14 mouse cellular contexts compared by ENCODE assay signal in the genomic region with DNA sequence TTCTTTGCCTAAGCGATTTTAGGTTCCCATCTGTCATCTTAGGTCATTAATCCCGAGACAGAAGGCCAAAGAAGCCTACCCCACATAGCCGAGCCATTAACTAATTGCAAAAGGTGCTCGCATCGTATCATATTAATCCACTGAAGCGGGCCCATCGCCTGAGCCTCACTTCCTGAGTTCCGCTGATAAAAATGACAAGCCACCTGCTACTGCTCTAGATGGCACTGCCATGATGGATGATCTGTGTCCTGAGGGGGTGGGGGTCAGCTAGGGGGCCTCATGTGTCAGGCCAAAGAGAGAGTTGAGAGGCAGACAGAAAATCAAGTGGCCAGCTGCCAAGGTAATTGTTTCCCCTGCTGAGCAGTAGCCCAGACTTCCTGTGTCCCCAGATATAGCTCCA.
"Had no signal": no experiment of that assay in that cellular context is flagged by ENCODE, and none has a peak within 500 bp of the region (broad histone marks: within the 10 kb centered on the region; RNA-seq: fewer than 3 reads in every experiment).

No protein-coding gene starts in this region.

- H3K4me2 ChIP-seq: liver, embryonic 13.5 days; midbrain, embryonic 11.5 days had no signal

- H3K4me3 ChIP-seq: left cerebral cortex, adult 2 months; liver, embryonic 13.5 days had no signal

- H3K9me3 ChIP-seq: liver, embryonic 13.5 days had no signal

- H3K27ac ChIP-seq: left cerebral cortex, adult 2 months; liver, embryonic 13.5 days had no signal

- H3K9ac ChIP-seq: liver, embryonic 13.5 days had no signal

- ATAC-seq: inflammation-experienced regulatory T-cells, adult 6 months; intestine, embryonic 16.5 days had no signal

- H3K4me1 ChIP-seq: liver, embryonic 13.5 days had no signal

- H3K36me3 ChIP-seq: liver, embryonic 13.5 days had no signal

- DNase-seq: kidney, adult 2 months; kidney, postnatal 14 days; layer of hippocampus, postnatal 36 days; liver, embryonic 13.5 days; lung, adult 2 months; lung, postnatal 4 days; midbrain, embryonic 14.5 days; right cerebral cortex, postnatal 25 days; thymus, adult 18-20 months; thymus, postnatal 36 days had no signal

- H3K27me3 ChIP-seq: liver, embryonic 13.5 days had no signal
